Mouse (Mus musculus) liver, embryonic 14.5 days (tissue): ENCODE results near the gene Ruvbl2.

Source experiments
- CTCF ChIP-seq: IDR thresholded peaks from 2 replicates; pipeline ENCODE4 v1.5.1; 2016; ENCODE audit warnings: antibody characterized with exemption, low read depth, control low read depth
- EP300 ChIP-seq: IDR thresholded peaks from 2 replicates; pipeline ENCODE4 v1.6.1; 2016; ENCODE audit warnings: antibody characterized with exemption, low read depth

GRCm38 (mm10) chr7:45463987-45464778, 26.3 kb upstream of the Ruvbl2 start:
- TF ChIP-seq CTCF (no peak), EP300 (no peak)
